Mouse (Mus musculus) liver, adult 2 months (tissue): Measurements from ENCODE around the gene Erc1.

ENCODE experiments used
- CTCF ChIP-seq: fragments of 200-500 bp; IDR thresholded peaks from 2 replicates; pipeline ENCODE4 v1.5.1; 2011; ENCODE audit warnings: low read depth, low read length, control low read depth
- POLR2A ChIP-seq: fragments of 200-500 bp; IDR thresholded peaks from 2 replicates; pipeline ENCODE4 v1.6.1; 2011; ENCODE audit warnings: low read length, control low read depth; ENCODE audit not compliant: insufficient read depth; ENCODE audit errors: extremely low read depth

DNA sequence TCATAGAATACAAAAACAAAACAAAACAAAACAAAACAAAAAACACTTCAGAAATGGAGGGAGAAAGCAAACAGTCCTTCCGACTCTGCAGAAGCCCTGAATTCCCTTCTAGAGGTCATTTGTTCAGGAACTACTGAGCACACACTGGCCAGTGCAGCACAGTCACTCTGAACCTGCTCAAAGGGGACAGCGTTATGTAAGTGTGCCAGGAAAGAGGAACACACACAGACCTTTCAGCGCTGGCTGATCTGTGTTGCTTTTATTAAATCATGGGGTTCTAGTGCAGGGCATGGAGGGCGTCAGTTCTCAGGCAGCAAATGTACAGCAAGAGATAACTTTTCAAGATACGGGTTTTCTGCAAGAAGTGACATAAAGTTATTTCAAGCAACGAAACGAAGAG, 35.2 kb upstream of the Erc1 start:
- TF ChIP-seq CTCF (no peak), POLR2A (no peak)
